Comparison of ENCODE assay signal across 9 mouse cellular contexts in genomic region chr7:74107176-74107928, GRCm38 (mm10).
DNase-seq lines count a peak whose midpoint lies in the region; ATAC-seq and TF ChIP-seq lines count a peak whose summit lies in the region.
"Had no signal": no experiment of that assay in that cellular context is flagged by ENCODE, and none has a peak within 500 bp of the region (broad histone marks: within the 10 kb centered on the region; RNA-seq: fewer than 3 reads in every experiment).

No protein-coding gene starts in this region.

- H3K27ac ChIP-seq in hindbrain, embryonic 15.5 days (replicated peaks) = no peak overlapping the region
- H3K27ac ChIP-seq in hindbrain, embryonic 13.5 days = no peak overlapping the region
- H3K27ac ChIP-seq in lung, postnatal 0 days (ENCODE audit: low read length) = no peak overlapping the region

- 37% methylated on average over 5 of the region's 5 CpGs for WGBS in hindbrain, embryonic 15.5 days
- WGBS in hindbrain, embryonic 13.5 days = 44% methylated on average over 5 of the region's 5 CpGs
- 28% methylated on average over 5 of the region's 5 CpGs for WGBS in lung, postnatal 0 days

- peak; percentile 98 for DNase-seq in Muller cell, postnatal 12 days (ENCODE audit: inconsistent ontology term)
- DNase-seq in cerebellum, adult 8-10 months = peak; percentile 73
- peak; percentile 4 for DNase-seq in heart, postnatal 25 days (ENCODE audit: low spot score)
- peak; percentile 56 for DNase-seq in lung, postnatal 0 days (ENCODE audit: low spot score)
- no peak for DNase-seq in embryo, embryonic 10.5 days (ENCODE audit: low spot score)

- H3K9ac ChIP-seq in hindbrain, embryonic 15.5 days = no peak overlapping the region
- H3K9ac ChIP-seq in hindbrain, embryonic 13.5 days = no peak overlapping the region
- H3K9ac ChIP-seq in lung, postnatal 0 days (replicated peaks; ENCODE audit: low read depth) = no peak overlapping the region

- no peaks in the 10 kb centered on the region for H3K9me3 ChIP-seq in hindbrain, embryonic 15.5 days
- no peaks in the 10 kb centered on the region for H3K9me3 ChIP-seq in hindbrain, embryonic 13.5 days
- H3K9me3 ChIP-seq in lung, postnatal 0 days (ENCODE audit: low read length) = no peaks in the 10 kb centered on the region

- TF ChIP-seq CTCF in lung, postnatal 0 days (IDR thresholded peaks at IDR 0.05) = no peak

- H3K4me1 ChIP-seq in hindbrain, embryonic 15.5 days (replicated peaks) = peaks cover 4% of the 10 kb centered on the region
- H3K4me1 ChIP-seq in hindbrain, embryonic 13.5 days (replicated peaks) = no peaks in the 10 kb centered on the region; the same call in 1 of the 2 replicates
- no peaks in the 10 kb centered on the region for H3K4me1 ChIP-seq in lung, postnatal 0 days (ENCODE audit: insufficient read depth, low read depth, low read length)

- H3K27me3 ChIP-seq in hindbrain, embryonic 15.5 days = no peaks in the 10 kb centered on the region
- no peaks in the 10 kb centered on the region for H3K27me3 ChIP-seq in hindbrain, embryonic 13.5 days
- no peaks in the 10 kb centered on the region for H3K27me3 ChIP-seq in lung, postnatal 0 days (replicated peaks; ENCODE audit: insufficient read depth, low read length)

- no peak overlapping the region for H3K4me3 ChIP-seq in hindbrain, embryonic 15.5 days
- no peak overlapping the region for H3K4me3 ChIP-seq in hindbrain, embryonic 13.5 days
- no peak overlapping the region for H3K4me3 ChIP-seq in lung, postnatal 0 days (ENCODE audit: low read depth, low read length)
- H3K4me3 ChIP-seq: erythroblast, embryonic 14.5 days had no signal

- intact Hi-C loops in heart, postnatal 25 days (cut with DNase I) = no loop called here

- no peak for TF ChIP-seq EP300 in lung, postnatal 0 days (IDR thresholded peaks at IDR 0.05)

- H3K36me3 ChIP-seq in hindbrain, embryonic 15.5 days = no peaks in the 10 kb centered on the region
- H3K36me3 ChIP-seq in hindbrain, embryonic 13.5 days = no peaks in the 10 kb centered on the region
- H3K36me3 ChIP-seq in lung, postnatal 0 days (ENCODE audit: insufficient read depth, low read length) = no peaks in the 10 kb centered on the region

- no peak overlapping the region for H3K4me2 ChIP-seq in hindbrain, embryonic 15.5 days
- H3K4me2 ChIP-seq in hindbrain, embryonic 13.5 days = no peak overlapping the region
- H3K4me2 ChIP-seq in lung, postnatal 0 days (replicated peaks; ENCODE audit: low read depth, low read length) = no peak overlapping the region

- ATAC-seq in hindbrain, embryonic 15.5 days (ENCODE audit: low FRiP score, low read depth) = peak; percentile 78
- ATAC-seq in hindbrain, embryonic 13.5 days (ENCODE audit: low FRiP score) = no peak; the same call in 1 of the 2 replicates
- ATAC-seq in lung, postnatal 0 days = peak; percentile 67
- no peak for ATAC-seq in monocyte, adult 5-6 weeks (replicated peaks; ENCODE audit: insufficient number of reproducible peaks, low FRiP score, low TSS enrichment, poor library complexity, severe bottlenecking)

Comparison
In these comparisons a context has a peak if more than half of its experiments do, and no peak if none do; other contexts are left out.
1. ATAC-seq: peak in hindbrain, embryonic 15.5 days (single experiment) and lung, postnatal 0 days (single experiment); none in hindbrain, embryonic 13.5 days (single experiment) and monocyte, adult 5-6 weeks (single experiment).